Mouse (Mus musculus) kidney, postnatal 25 days (tissue): ENCODE data around the gene Bicdl2.

Experiments used
- DNase-seq, 2 experiments: peaks; one replicate each; pipeline ENCODE4 v3.0.0; 2021; ENCODE audit warnings: mixed read lengths in 2 of 2

Gene Bicdl2

DNA sequence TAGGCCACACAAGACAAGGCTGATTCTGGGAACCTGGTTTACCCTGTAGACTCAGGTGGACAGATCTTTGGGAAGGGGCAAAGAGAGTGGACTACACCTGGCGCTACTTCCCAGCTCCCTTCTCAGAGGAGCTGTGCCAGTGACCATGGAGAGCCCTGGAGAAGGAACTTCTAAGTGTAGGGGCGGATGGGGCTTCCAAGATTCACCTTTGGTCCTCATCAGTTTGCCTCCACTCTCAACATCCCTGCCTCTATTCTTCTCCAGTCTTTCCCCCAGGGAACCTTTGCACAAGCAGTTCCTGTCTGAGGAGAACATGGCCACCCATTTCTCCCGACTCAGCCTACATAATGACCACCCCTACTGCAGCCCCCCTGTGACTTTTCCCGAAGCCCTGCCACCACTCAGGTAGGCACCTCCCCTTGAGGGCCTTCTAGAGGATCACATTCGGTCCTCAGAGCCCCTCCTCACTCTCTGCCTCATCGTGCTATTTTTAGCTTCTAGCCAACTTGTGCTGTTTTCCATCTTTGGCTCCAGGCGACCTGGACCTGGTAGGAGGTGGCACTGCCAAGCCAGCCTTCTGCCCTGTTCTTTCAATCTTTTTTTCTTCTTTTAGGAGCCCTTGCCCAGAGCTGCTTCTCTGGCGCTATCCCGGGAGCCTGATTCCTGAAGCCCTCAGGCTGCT, 14.1 kb downstream of the Bicdl2 start:
- DNase-seq, result peak in 1 of 2 experiments; percentile 59

DNA sequence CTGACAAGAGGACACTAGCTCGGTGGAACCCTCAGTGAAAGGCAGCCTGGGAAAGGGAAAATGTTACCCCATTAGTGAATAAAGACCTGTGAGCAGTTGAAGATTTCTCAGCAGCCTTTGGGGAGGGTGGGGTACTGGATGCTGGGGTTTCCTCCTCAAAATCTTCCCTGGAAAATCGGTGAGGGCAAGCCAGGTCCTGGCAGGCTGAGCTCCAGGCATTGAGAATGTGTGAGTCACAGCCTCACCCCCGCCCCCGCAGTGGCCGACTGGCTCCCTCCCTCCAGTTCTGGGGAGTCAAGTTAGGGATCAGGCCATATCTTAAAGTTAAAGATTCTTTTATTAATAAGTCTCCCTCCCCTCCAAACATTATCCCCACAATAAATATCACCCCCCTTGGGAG, 14.8 kb downstream of the Bicdl2 start:
- peak; percentile 38 to 64 for DNase-seq

DNA sequence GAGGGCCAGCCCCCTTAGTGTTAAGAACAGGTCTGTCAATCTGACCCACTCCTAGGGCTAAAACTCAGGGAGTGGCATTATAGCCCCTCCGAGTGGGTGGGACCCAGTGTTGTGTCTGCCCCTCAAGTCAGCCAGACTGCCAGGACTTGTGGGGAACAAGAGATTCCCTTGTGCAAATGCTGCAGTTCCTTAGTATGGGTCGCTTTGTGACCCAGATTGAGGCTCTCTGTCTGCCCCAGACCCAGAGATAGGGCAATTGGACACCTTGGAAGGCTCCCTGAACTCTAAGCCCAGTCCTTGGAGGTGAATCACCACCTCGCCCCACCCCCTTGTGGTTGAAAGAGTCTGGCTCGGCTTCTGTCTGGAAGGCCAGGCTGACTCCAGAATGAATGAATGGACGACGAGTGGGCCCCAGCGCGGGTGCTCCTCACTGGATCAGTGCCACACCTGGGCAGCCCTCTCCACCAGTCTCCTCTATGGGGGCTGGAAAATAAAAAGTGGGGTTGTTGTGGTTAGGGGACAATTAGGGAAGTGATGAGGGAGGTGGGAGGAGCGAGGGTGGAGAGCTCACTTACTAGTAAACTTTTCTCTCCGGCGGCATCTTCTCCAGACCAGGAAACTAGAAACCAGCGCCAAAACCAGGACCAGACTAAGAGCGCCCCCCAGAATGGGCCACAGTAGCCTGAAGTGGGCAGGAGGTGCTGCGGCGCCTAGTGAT, 15.4 kb downstream of the Bicdl2 start:
- DNase-seq, result peak; percentile 59 to 74

DNA sequence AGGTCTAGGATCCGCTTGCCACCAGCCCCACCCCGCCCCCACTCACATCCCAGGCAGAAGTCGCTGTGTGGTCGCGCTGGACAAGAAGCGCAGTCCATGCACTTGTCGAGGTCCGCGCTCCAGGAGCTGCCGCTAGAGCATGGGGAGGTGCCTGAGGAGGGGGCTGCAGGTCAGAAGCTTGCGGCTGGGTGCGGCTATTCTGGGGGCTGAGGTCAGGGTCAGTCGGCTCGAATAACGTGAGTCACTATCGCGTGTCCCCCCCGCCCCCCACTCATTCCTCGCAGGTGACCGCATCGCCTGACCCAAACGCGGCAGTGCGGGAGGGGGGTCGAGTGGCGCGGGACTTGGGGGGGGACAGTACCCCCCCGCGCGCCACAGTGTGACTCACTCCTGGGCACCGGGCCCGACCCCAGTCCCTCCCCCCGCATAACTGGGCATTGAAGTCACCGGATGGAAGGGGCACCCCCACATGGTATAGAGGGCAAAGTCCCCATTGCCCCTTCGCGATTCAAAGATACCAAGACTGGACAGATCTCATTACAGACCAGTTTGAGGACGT, 16.2 kb downstream of the Bicdl2 start:
- DNase-seq, result peak; percentile 33 to 71

DNA sequence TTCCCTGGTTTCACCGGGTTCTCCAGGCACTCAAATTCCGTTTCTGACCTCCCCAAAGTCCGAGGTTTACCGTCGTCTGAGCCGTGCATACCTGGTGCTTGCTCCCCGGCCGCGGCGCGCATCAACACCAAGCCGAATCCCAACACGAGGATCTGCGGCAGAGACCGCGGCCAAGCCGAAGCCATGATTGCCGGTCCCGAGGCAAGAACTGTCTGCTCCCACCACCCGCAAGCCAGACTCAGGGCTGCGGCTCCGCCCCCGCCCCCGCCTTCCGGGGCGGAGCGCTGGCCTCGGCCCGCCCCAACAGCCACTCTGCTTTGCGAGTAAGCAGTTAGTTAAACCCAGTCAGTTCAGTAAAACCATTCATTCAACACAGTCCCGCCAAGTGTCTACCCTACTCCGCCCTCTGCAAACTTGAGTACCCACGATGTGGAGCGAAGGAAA, 17.0 kb downstream of the Bicdl2 start, which contains the start of gene Tnfrsf12a:
Gene Tnfrsf12a (minus strand): TSS at position 233 of the 444 bp plus-strand sequence.
- peak; percentile 83 to 91 for DNase-seq

DNA sequence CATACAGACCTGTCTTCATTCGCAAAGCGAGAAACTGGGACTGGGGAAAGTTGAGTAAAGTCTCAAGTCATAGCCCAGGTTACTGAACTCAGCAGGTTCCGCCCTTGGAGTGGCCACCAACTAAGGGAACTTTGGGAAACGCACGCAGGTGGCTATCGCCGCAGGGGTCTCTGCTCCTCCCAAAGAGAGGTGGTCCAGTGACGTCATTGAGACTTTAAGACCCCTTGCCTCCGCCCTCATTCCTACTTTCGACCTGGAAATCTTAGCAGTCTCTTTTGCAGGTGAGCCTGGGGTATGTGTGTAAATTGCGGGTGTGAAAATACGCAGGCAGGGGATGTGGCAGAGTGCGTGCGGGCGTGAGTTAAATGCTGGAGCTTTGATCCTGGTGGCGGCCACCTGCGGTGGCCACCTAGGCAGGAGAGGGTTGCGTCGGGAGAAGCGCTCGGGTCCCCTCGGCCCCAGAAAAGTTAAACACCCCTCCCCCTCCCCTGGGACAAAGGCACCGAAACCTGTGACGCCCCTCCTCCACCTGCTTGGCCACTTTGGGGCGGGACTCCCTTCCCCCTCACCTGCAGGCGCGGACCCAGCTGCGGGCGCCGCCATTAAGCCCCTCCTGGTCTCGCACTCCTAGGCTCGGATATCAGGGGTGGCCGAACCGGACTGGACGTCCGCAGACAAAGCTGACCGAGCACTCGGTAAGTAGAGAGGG, 19.0 kb downstream of the Bicdl2 start, which contains the start of gene Cldn6:
Gene Cldn6 (plus strand): TSS at position 123 of the 709 bp plus-strand sequence.
- peak in 1 of 2 experiments; percentile 46 for DNase-seq

DNA sequence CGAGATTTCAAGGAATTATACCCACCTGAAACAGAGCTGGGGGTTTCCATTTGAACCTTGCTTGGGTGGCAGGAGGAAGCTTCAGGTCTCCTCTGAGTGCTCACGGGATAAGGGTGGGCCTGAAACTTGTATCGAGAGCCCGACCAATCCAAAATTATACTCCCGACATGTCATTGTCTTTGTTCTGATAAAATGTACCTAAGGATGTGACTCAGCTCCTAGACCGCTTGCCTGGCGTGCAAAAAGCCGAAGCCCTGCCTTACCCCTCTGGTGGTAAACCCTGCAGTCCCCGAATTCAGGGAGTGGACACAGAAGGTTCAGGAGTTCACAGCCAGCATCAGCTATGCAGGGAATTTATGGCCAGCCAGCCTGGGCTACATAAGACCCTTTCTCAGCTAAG, 20.0 kb downstream of the Bicdl2 start:
- peak in 1 of 2 experiments; percentile 20 for DNase-seq

DNA sequence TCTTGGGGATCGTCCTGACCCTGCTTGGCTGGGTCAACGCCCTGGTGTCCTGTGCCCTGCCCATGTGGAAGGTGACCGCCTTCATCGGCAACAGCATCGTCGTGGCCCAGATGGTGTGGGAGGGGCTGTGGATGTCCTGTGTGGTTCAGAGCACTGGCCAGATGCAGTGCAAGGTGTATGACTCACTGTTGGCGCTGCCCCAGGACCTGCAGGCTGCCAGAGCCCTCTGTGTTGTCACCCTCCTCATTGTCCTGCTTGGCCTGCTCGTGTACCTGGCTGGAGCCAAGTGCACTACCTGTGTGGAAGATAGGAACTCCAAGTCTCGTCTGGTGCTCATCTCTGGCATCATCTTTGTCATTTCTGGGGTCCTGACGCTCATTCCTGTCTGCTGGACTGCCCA, 20.8 kb downstream of the Bicdl2 start:
- peak in 1 of 2 experiments; percentile 57 for DNase-seq

DNA sequence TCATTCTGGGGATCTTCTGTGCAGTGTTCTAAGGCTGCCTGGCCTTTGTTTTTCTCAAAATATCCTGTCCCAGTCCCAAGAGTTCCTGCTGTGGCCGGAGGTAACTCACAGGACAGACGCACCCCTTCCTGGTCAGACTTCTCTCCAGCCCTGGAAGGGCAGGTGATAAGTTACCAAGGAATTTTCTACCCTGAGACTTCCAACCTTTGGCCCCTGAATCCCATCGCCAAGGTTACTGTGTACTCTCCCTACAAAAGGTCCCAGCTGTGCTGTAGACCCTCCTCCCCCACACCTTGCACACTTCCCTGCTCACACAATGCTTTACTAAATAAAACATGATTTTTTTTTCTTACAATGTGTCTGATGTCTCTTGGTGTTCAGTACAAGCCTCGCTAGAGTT, 21.8 kb downstream of the Bicdl2 start:
- peak in 1 of 2 experiments; percentile 63 for DNase-seq

DNA sequence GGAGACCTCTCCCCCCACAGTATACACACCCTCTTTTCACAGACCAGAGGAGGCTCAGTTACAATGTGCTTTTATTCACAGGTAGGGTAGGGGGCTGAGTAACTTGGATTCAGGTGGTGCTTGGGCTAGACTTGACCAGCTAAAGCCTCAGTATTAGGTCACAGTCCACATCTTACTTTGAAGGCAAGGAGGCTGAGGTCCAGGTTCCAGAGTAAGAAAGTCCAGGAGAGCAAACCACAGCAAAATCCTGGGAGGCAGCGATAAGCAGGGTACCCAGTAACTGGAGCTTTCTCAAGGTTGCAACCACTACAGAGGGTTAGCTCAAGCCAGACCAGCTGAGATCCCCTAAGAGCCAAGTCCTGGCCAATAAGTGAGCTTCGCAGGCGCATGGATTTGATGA, 22.2 kb downstream of the Bicdl2 start:
- DNase-seq, result no peak

DNA sequence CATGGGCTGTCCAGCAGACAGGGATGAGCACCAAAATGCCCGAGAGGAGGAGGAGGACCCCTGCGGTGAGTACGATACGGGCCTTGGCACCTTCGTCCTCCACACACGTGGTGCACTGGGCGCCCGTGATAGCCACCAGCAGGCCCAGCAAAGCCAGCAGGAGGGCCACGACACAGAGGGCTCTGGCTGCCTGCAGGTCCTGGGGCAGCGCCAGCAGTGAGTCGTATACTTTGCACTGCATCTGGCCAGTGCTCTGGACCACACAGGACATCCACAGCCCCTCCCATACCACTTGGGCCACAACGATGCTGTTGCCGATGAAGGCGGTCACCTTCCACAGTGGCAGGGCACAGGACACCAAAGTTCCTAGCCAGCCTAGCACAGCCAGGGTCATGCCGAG, 22.9 kb downstream of the Bicdl2 start:
- DNase-seq, result no peak

DNA sequence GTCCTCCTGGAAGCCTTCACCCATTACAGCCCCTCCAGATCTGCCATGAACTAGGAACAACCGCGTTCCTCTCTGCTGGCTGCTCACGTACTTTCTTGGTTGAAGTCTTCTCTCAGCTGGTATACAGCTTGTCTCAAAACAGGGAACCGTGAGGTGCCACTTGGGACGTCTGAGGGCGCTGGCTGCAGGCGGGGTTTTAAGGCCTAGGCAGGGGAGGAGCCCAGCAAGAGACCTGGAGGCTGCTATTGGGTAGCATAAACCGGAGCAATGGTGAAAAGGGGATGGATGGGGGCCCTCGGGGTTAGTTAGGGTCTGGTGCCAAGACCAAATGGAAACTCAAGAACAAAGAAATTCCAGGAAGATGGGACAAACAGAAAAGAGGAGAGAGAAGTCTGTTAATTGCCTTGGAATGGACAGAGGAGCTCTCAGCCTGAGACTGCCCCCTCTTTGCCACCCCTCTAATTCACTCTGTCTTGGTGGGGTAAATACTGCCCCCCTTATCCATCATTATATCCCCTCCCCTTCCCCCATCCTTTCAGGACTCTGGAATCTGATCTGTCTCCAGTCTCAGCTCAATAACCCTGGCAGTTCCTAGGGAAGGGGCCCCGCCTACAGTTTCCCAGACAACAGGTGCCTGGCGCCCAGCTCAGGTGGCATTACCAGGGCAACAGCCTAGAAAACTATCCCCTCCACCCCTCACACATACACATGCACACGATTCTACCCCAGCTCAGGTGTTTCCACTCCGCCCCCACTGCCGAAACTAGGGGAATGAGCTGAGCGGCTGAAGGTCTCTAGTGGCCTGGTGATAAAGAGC, 23.8 kb downstream of the Bicdl2 start, which contains the start of gene Cldn9:
Gene Cldn9 (minus strand): TSS at position 171 of the 817 bp plus-strand sequence.
- peak in 1 of 2 experiments; percentile 24 for DNase-seq

DNA sequence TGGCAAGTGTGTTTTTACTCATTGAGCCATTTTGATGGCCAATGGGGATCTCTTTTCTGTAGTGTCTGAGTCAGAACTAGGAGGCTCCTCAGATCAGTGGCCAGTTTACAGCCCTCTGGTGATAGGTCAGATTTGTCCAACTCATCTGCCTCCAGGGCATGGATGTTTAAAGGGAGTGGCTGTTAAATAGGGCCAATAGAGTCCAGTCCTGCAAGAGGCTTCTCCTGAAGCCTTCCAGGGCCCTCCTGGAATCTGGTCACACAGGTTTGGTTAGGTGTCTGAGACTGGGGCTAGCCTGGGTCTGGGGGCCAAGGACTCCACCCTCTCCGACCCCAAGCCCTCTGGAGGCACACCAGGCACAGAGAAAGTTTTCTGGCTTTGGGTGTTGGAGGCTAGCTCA, 34.2 kb downstream of the Bicdl2 start:
- no peak for DNase-seq

DNA sequence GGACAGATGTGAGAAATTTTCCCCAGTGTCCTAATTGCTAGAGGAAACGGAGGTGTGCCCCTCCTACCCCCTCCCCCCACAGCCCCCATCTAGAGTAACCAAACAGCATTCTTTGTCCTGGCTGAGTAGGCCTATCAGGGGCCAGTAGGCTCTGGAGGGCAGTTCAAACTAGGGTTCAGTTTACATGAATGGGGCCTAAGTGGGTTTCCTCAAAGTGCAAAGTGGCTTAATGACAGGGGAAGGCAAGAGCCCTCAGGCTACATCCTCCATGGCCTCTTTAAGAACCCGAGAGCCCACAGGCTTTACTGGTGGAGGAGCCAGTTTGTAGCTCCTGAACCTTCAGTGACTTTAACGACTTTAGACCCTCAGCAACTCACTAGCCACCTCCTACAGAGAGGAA, 35.5 kb downstream of the Bicdl2 start:
- DNase-seq, result no peak

DNA sequence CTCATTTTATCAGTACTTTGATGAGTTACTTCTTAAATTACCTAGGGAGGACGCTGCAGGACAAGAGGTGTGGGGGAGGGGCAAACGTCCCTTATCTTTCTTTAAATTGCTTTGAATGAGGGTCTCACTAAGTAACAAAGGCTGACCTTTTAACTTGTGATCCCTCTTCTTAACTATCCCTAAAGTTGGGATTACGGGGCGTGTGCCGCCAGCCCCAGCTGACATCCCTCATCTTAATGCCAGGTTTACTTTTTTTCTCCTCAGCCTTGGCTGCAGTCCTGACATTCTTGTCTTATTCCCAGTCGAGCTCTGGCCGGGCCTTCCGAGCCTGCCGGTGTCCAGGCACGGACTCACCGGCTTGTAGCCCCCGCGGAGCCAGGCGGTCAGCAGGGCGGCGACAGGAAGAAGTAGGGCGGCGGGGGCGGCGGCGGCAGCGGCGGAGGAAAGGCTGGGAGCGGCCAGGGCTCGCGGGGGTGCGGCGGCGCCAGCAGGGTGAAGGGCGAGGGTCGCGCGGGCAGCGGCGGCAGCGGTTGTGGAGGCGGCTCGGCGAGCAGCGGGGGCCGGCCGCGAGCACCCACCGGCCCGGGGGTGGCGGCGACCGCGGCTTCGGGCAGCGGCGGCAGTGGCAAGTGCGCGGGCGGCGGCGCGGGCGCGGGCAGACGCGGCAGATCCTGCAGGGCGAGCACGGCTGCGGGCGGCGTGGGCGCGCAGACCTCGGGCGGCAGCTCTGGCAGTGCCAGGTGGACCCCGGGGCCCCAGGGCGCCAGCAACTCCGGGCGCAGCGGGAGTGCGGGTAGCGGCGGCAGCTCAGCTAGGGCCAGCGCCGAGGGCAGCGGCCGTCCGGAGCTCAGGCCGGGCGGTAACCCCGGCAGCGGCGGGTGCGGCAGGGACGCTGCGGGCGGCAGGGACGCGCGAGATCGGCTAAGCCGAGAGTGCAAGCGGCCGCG, 39.1 kb downstream of the Bicdl2 start:
- peak; percentile 55 to 73 for DNase-seq

DNA sequence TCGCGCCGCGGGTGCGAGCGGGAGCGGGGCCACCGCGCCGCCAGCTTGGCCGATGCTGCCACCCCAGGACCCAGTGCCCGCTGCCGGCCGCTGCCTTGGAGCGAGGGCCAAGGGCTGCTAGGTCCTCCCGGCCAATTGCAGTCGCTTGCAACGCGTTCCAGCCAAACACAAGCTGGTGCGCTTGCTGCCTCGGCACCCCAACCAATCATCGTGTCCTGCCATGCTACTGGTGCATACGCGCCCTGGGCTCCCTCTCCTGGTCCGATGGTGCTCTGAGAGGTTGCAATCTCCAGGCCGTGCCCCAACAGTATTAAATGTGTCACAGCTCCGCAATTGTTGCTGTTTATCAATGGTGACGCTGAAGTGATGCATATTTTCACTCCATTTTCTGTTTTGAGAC, 39.8 kb downstream of the Bicdl2 start:
- DNase-seq, result peak; percentile 96 to 98

DNA sequence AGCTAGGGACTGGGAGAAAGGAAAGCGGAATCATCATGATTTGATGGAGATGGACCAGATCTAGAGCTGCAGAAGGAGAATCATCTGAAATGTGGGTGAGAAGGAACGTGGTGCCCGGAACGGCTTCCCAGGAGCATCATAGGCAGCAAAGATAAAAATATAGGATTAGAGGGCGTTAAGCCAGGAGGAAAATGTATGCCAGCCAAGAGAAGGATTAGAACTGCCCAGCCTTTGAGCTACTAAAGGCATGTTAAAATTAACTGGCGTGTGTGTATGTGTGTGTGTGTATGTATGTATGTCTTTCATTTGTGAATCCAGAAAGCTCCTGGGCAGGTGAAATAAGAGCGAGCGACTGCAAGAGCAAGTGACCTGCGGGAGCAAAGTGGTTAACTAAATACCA, 43.0 kb downstream of the Bicdl2 start:
- DNase-seq, result no peak

DNA sequence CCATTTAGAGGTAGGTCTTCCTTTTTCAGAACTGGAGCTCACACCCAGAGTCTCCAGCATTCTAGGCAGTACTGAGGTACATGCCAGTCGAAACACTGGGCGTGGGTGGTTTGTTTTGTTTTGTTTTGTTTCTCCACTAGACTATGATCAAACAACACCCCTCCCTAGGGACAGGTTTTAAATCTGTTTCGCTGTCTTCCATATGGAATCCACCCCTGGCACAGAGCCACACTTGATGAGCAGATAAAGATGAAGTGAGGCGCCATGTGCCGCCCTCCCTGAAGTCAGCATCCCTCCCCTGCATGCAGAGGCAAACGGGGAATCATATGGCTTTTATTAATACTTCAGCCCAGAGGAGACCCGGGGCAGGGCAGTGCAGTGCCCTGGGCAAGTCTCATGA, 44.4 kb downstream of the Bicdl2 start:
- DNase-seq, result no peak

DNA sequence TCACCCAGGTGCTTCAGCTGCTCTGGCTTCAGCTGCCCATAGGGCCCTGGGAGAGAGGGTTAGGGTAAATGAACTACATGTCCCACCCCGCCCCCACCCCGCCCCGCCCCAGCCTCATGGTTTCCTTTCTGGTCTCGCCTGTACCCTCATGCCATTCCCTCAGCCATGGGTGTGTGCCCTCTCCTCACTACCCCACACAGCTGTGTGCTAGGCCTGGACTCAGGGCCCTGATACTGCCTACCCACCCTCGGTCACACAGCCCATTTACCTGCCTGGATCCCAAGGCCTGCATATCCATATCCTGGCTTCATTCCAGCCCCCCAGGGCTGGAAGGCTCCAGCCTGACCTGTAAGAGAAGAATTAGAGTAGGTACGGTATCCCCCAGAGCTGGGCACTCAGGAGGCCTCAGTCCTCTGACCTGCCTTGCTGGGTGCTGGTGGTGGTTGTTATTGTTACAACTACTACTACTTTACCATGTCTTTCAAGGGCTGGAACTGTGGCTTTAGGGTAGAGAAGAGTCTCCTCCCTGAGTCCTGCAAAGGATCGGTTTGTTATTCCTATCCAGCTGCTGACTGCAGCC, 45.3 kb downstream of the Bicdl2 start:
- DNase-seq, result no peak

DNA sequence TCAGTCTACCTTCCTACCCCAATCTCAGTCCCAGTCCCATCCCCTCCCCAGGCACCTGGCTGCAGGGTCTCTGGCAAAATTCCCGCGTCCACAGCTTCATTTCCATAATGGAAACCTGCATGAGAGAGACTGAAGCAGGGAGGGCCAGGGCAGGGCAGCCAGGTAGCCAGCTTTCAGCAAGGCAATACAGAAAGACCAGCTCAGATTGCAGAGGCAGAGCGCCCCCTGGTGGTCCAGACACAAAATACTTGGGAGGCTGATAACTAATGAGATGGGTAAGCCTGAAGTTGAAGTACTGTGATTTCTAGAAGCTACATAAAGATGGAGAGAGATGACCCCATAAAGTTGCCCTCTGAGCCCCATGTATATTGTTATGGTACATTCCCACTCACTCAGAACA, 45.9 kb downstream of the Bicdl2 start:
- peak; percentile 76 to 82 for DNase-seq

DNA sequence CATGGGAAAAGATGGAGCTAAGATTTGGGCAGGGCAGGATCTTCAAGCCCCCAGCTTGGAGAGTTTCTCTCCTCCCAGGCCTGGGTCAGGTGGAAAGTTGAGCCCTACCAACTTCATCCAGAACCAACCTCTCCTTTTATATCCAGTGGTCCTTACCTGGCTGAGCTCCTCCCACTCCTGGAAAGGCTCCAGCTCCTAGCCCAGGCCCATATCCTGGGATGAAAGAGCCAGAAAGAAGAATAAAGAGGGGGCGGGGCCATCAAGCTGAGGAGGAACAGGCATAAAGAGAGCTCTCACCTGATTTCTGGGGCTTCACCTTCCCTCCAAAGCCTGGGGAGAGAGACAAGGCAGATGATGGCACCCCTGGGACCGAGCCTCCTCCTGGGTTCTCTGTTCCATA, 56.7 kb downstream of the Bicdl2 start:
- no peak for DNase-seq
